Mouse (Mus musculus): ENCODE results near the gene Ccdc6.

- TF ChIP-seq CTCF (IDR thresholded peaks at IDR 0.05; ENCODE audit: low read depth, low read length) (no peak), GATA1 (IDR thresholded peaks at IDR 0.05; ENCODE audit: borderline replicate concordance, low read length) (no peak)
Observed at GRCm38 (mm10) chr10:70083241-70083640, 13.7 kb upstream of the Ccdc6 start.
